Mouse (Mus musculus): ENCODE measurements around the gene Acvr1.

The Acvr1 gene

GRCm38 (mm10) chr2:58419571-58419970 is 147.4 kb downstream of the Acvr1 start:
- Histone ChIP-seq H3K36me3 (ENCODE audit: insufficient read depth, low read length) (no peaks in the 10 kb centered on the region), H3K9me3 (ENCODE audit: low read length) (peaks cover under 1% of the 10 kb centered on the region; the same call in 1 of the 2 replicates), H3K4me3 (replicated peaks; ENCODE audit: low read length) (no peak overlapping the region), H3K4me1 (replicated peaks; ENCODE audit: low read depth, low read length) (no peaks in the 10 kb centered on the region), H3K27me3 (ENCODE audit: insufficient read depth, low read length) (no peaks in the 10 kb centered on the region)
- TF ChIP-seq CTCF (conservative IDR thresholded peaks at IDR 0.05; ENCODE audit: low read length) (no peak), POU5F1 (IDR thresholded peaks at IDR 0.05; ENCODE audit: borderline replicate concordance, low read length) (no peak), NANOG (IDR thresholded peaks at IDR 0.05; ENCODE audit: borderline replicate concordance, low read length) (no peak)

GRCm38 (mm10) chr2:58418109-58418508 is 148.8 kb downstream of the Acvr1 start:
- Histone ChIP-seq H3K4me3 (replicated peaks; ENCODE audit: low read length) (no peak overlapping the region), H3K36me3 (ENCODE audit: insufficient read depth, low read length) (no peaks in the 10 kb centered on the region), H3K9me3 (ENCODE audit: low read length) (no peaks in the 10 kb centered on the region), H3K27me3 (ENCODE audit: insufficient read depth, low read length) (no peaks in the 10 kb centered on the region), H3K4me1 (replicated peaks; ENCODE audit: low read depth, low read length) (no peaks in the 10 kb centered on the region)
- TF ChIP-seq NANOG (IDR thresholded peaks at IDR 0.05; ENCODE audit: borderline replicate concordance, low read length) (no peak), POU5F1 (IDR thresholded peaks at IDR 0.05; ENCODE audit: borderline replicate concordance, low read length) (no peak), CTCF (conservative IDR thresholded peaks at IDR 0.05; ENCODE audit: low read length) (no peak)

- Histone ChIP-seq H3K36me3 (ENCODE audit: insufficient read depth, low read length) (no peaks in the 10 kb centered on the region), H3K4me3 (replicated peaks; ENCODE audit: low read length) (no peak overlapping the region), H3K27me3 (ENCODE audit: insufficient read depth, low read length) (no peaks in the 10 kb centered on the region), H3K9me3 (ENCODE audit: low read length) (no peaks in the 10 kb centered on the region), H3K4me1 (replicated peaks; ENCODE audit: low read depth, low read length) (no peaks in the 10 kb centered on the region)
- TF ChIP-seq CTCF (conservative IDR thresholded peaks at IDR 0.05; ENCODE audit: low read length) (no peak), POU5F1 (IDR thresholded peaks at IDR 0.05; ENCODE audit: borderline replicate concordance, low read length) (no peak), NANOG (IDR thresholded peaks at IDR 0.05; ENCODE audit: borderline replicate concordance, low read length) (no peak)
Measured at GRCm38 (mm10) chr2:58417684-58418083, 149.3 kb downstream of the Acvr1 start.

- H3K27me3 ChIP-seq (ENCODE audit: insufficient read depth, low read length), result no peaks in the 10 kb centered on the region
- no peak overlapping the region for H3K4me3 ChIP-seq (replicated peaks; ENCODE audit: low read length)
- no peaks in the 10 kb centered on the region for H3K4me1 ChIP-seq (replicated peaks; ENCODE audit: low read depth, low read length)
- H3K36me3 ChIP-seq (ENCODE audit: insufficient read depth, low read length), result no peaks in the 10 kb centered on the region
- H3K9me3 ChIP-seq (ENCODE audit: low read length), result no peaks in the 10 kb centered on the region
- TF ChIP-seq NANOG (IDR thresholded peaks at IDR 0.05; ENCODE audit: borderline replicate concordance, low read length), result no peak
- peak; percentile 47 for TF ChIP-seq CTCF (conservative IDR thresholded peaks at IDR 0.05; ENCODE audit: low read length)
Measured at GRCm38 (mm10) chr2:58415037-58415436, 151.9 kb downstream of the Acvr1 start.

GRCm38 (mm10) chr2:58408926-58409634 is 157.9 kb downstream of the Acvr1 start:
- Histone ChIP-seq H3K9me3 (ENCODE audit: low read length) (0 out of 2 replicates have a peak, but pooled peaks cover 4% of the 10 kb centered on the region), H3K36me3 (ENCODE audit: insufficient read depth, low read length) (no peaks in the 10 kb centered on the region), H3K4me3 (replicated peaks; ENCODE audit: low read length) (no peak overlapping the region), H3K27me3 (ENCODE audit: insufficient read depth, low read length) (no peaks in the 10 kb centered on the region), H3K4me1 (replicated peaks; ENCODE audit: low read depth, low read length) (no peaks in the 10 kb centered on the region)
- TF ChIP-seq CTCF (conservative IDR thresholded peaks at IDR 0.05; ENCODE audit: low read length) (no peak), NANOG (IDR thresholded peaks at IDR 0.05; ENCODE audit: borderline replicate concordance, low read length) (no peak), POU5F1 (IDR thresholded peaks at IDR 0.05; ENCODE audit: borderline replicate concordance, low read length) (no peak)

- TF ChIP-seq CTCF (conservative IDR thresholded peaks at IDR 0.05; ENCODE audit: low read length), result no peak
- TF ChIP-seq POU5F1 (IDR thresholded peaks at IDR 0.05; ENCODE audit: borderline replicate concordance, low read length), result no peak
- TF ChIP-seq NANOG (IDR thresholded peaks at IDR 0.05; ENCODE audit: borderline replicate concordance, low read length), result no peak
- H3K27me3 ChIP-seq (ENCODE audit: insufficient read depth, low read length), result no peaks in the 10 kb centered on the region
- peaks cover 6% of the 10 kb centered on the region; the same call in 1 of the 2 replicates for H3K9me3 ChIP-seq (ENCODE audit: low read length)
- H3K36me3 ChIP-seq (ENCODE audit: insufficient read depth, low read length), result no peaks in the 10 kb centered on the region
- H3K4me1 ChIP-seq (replicated peaks; ENCODE audit: low read depth, low read length), result no peaks in the 10 kb centered on the region
- no peak overlapping the region for H3K4me3 ChIP-seq (replicated peaks; ENCODE audit: low read length)
Measured at GRCm38 (mm10) chr2:58403481-58403880, 163.5 kb downstream of the Acvr1 start.

- H3K4me3 ChIP-seq (replicated peaks; ENCODE audit: low read length), result no peak overlapping the region
- no peaks in the 10 kb centered on the region for H3K36me3 ChIP-seq (ENCODE audit: insufficient read depth, low read length)
- TF ChIP-seq POU5F1 (IDR thresholded peaks at IDR 0.05; ENCODE audit: borderline replicate concordance, low read length) (no peak), CTCF (conservative IDR thresholded peaks at IDR 0.05; ENCODE audit: low read length) (no peak), NANOG (IDR thresholded peaks at IDR 0.05; ENCODE audit: borderline replicate concordance, low read length) (no peak)
- no peaks in the 10 kb centered on the region for H3K4me1 ChIP-seq (replicated peaks; ENCODE audit: low read depth, low read length)
- no peaks in the 10 kb centered on the region for H3K27me3 ChIP-seq (ENCODE audit: insufficient read depth, low read length)
- no peaks in the 10 kb centered on the region for H3K9me3 ChIP-seq (ENCODE audit: low read length)
Measured at GRCm38 (mm10) chr2:58388601-58389000, 178.4 kb downstream of the Acvr1 start.

- no peaks in the 10 kb centered on the region for H3K9me3 ChIP-seq (ENCODE audit: low read length)
- H3K4me3 ChIP-seq (replicated peaks; ENCODE audit: low read length), result no peak overlapping the region
- no peaks in the 10 kb centered on the region for H3K4me1 ChIP-seq (replicated peaks; ENCODE audit: low read depth, low read length)
- no peaks in the 10 kb centered on the region for H3K27me3 ChIP-seq (ENCODE audit: insufficient read depth, low read length)
- TF ChIP-seq POU5F1 (IDR thresholded peaks at IDR 0.05; ENCODE audit: borderline replicate concordance, low read length) (no peak), CTCF (conservative IDR thresholded peaks at IDR 0.05; ENCODE audit: low read length) (no peak), NANOG (IDR thresholded peaks at IDR 0.05; ENCODE audit: borderline replicate concordance, low read length) (no peak)
- H3K36me3 ChIP-seq (ENCODE audit: insufficient read depth, low read length), result no peaks in the 10 kb centered on the region
Measured at GRCm38 (mm10) chr2:58380020-58380419, 186.9 kb downstream of the Acvr1 start.

GRCm38 (mm10) chr2:58379475-58379874 is 187.5 kb downstream of the Acvr1 start:
- Histone ChIP-seq H3K36me3 (ENCODE audit: insufficient read depth, low read length) (no peaks in the 10 kb centered on the region), H3K4me1 (replicated peaks; ENCODE audit: low read depth, low read length) (no peaks in the 10 kb centered on the region), H3K9me3 (ENCODE audit: low read length) (no peaks in the 10 kb centered on the region), H3K27me3 (ENCODE audit: insufficient read depth, low read length) (no peaks in the 10 kb centered on the region), H3K4me3 (replicated peaks; ENCODE audit: low read length) (no peak overlapping the region)
- TF ChIP-seq POU5F1 (IDR thresholded peaks at IDR 0.05; ENCODE audit: borderline replicate concordance, low read length), result no peak
- TF ChIP-seq CTCF (conservative IDR thresholded peaks at IDR 0.05; ENCODE audit: low read length), result no peak
- no peak for TF ChIP-seq NANOG (IDR thresholded peaks at IDR 0.05; ENCODE audit: borderline replicate concordance, low read length)
